Mouse (Mus musculus) heart, adult 8-10 months (tissue): Measurements from ENCODE around the gene Bzw2. TPM values are rescaled to one million over a fixed set of nuclear protein-coding genes. Genes with fewer than 3 reads are reported as not detected.
"Not testable (repeated sequence)": the region's sequence is repeated elsewhere in the genome, so short reads cannot be mapped to it uniquely, and the experiment has no call there.

Experiments
- DNase-seq: peaks from one replicate; pipeline ENCODE4 v3.0.0; 2022; ENCODE audit warnings: low spot score
- total RNA-seq, 4 experiments: library from RNA; stranded (reverse); gene quantifications; 2 replicates each; pipeline ENCODE4 v1.2.4; 2022

Gene Bzw2
- 100 to 1,000 TPM; 179 to 216 (median 198) TPM for total RNA-seq

DNA sequence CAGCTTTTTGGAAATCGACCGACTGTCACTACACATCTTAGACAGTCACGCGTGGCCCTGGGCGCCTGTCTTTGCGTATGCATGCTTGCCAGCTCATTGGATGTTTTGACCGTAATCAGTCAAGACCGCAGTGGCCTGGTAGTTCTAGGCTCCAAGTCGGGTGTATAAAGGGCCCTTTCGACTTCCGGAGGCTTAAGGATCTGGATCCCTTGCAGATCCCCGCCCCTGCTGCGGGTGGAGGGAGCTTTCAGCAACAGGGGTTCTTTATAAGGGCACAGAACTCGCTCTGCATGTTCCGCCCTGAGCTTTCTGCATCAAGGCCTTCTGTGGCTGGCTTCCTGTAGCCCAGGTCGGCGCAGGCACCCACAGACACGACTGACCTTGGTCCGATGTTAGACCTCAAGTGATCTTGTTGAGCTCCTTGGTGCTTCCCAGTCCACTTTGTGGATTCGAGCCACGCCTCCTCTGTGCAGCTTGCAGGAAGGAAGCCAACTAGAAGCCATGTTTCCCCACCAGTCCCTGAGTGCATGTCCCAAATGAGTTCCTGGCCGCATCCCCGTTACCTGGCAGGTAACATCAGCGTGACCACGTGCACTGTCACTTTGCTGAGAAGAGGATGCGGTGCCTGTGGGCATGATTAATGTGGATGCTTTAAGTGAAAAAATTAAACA, at the start of gene Bzw2:
Gene Bzw2, minus strand, starts transcription at position 443 of the 671 bp plus-strand sequence.
- peak; percentile 76 for DNase-seq

DNA sequence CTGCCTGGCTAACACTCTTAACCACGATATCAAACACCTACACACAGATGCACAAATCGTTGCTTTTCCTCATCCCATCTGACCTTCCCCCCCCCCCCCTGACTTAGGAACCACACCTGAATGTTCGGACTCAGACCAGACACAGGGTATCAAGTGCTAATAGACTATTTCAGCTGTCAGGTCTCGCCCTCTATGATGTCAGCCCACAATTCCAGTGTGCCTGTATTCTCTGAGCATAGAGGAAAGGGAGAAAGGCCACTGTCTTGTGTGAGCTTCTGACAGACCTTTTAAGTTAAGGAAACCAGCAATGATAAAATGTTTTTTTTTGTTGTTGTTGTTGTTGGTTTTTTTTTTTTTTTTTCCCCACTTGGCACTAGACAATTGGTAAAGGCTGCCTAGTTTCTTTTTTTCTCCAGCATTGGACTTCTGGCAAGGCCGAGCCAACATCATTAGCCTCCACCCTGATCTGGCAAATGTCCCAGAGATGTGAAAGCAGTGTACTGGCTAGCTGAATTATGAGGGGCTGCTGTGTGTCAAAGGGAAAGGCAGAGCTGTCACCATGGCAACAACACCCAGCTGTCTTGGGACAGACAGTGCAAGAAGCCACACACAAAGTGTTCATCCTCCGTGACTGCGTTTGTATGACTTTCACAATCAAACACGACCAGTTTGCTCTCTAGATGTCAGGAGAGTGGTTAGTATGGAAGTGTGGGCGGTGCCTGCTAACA, 49.4 kb upstream of the Bzw2 start:
- DNase-seq: peak; percentile 53

DNA sequence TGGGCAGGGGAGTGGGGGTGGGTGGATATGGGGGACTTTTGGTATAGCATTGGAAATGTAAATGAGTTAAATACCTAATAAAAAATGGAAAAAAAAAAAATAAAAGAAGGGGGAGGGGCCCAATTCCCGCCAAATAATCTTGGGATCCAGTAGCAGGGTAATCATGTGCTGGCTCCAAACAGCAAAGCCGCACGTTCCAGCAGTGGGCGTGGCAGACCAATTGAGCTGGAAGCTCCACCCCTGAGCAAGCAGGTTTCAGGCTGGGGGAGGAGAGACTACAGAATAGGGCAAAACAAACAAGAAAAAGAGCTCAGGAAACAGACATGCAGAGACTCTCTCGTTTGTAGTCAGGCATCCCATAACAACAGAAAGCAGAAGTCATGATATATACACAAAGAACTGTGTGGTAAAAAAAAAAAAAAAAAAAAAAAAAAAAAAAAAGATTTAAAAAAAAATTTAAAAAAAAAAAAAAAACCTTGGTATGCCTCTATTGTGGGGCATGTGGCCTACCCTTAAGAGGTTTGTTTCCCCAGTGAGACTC, 47.8 kb upstream of the Bzw2 start:
- not testable (repeated sequence) for DNase-seq

DNA sequence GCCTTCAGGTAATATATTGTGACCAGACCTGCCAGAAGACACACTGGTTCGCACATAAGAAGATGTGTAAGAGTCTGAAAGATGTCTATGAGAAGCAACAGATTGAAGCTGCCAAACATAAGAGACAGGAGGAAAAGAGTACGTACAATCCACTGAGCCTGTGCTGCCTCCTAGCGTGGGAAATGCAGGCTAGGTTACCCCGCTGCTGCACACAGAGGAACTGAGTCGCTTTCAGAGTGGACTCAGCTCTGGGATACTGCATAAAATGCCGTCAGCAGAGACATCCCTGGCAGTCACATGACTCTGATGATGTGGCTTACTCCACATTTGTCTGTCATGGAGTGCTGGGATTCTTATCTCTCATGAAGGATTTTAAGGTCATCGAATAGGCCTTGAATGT, 37.1 kb upstream of the Bzw2 start:
- DNase-seq: no peak

GRCm38 (mm10) chr12:36190343-36190742, 32.5 kb upstream of the Bzw2 start:
- DNase-seq: no peak

DNA sequence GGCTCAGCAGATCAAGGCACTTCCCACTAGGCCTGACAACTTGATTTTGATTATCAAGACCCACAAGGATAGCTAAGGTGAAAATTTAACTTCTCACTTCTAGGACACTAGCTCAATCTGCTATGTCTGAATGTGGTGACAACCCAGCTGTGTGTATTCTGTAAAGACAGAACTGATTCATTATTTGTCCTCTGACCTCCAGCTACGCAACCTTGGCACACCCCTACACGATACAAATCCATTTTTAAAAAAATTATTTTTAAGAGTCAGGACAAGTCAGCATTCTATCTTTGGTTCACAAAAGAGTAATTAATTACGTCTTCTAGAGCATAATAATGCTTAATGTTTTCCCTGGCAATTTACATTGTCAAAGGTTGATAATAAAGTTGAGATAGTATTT, 31.7 kb upstream of the Bzw2 start:
- DNase-seq: no peak

DNA sequence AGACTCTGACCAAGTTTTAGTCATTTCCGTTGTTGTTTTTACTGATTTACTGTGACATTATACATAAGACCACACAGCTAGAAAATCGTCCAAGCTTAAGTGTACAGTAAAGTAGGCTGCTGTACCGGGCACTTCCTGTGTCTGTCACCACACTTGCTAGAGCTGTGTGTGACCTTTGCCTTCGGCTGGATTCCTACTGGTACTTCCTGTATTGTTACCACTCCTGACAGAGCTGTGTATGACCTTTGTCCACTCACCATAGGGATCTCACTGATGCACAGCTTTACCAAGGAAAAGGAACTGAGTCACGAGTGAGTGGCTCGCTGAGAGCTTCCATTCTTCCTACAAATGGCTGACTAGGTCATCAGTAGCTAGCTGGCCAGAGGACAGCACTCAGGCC, 29.2 kb upstream of the Bzw2 start:
- no peak for DNase-seq

DNA sequence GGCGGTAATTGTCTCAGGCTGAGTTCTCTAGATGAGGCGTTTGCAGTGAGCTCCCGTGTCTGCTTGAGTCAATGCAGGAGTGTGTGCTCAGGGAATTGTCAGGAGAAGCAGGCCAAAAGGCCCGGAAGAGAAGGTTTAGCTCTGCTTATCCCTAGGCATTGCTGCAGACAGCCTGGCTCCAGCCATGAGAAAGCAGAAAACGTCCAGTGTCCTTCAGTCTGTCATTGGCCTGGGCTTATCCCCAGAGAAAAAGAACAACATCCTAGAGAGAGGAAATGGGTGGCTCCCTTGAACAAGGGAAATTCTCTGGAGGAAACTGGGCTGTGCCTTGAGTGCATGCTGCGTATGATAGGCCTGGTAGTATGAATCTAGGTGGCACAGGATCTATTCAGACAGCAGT, 24.7 kb upstream of the Bzw2 start:
- DNase-seq: peak; percentile 72

DNA sequence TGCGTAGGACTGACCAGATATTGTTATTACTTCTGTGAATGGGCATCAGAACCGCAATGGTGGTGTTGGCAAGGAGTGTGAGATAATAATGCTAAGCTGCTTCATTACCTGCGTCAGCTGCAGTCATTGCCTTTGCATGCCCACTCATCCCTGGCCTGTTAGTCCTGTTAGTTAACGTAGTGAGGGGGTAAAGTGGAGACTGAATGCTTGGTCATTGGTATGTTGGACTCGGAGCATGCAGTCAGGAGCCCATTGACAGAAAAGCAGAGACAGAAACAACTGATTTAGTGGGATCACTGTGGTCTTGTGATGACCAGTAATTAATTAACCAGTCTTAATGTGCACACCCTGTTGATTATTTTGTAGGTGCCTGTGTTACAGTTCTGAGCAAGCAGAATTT, 19.3 kb upstream of the Bzw2 start:
- no peak for DNase-seq

- no peak for DNase-seq
These were observed 7.4 kb upstream of the Bzw2 start for GRCm38 (mm10) chr12:36165299-36165698.

GRCm38 (mm10) chr12:36164126-36164791, 6.4 kb upstream of the Bzw2 start:
- no peak for DNase-seq

GRCm38 (mm10) chr12:36157304-36157637, 609 bp downstream of the Bzw2 start:
- DNase-seq: no peak

DNA sequence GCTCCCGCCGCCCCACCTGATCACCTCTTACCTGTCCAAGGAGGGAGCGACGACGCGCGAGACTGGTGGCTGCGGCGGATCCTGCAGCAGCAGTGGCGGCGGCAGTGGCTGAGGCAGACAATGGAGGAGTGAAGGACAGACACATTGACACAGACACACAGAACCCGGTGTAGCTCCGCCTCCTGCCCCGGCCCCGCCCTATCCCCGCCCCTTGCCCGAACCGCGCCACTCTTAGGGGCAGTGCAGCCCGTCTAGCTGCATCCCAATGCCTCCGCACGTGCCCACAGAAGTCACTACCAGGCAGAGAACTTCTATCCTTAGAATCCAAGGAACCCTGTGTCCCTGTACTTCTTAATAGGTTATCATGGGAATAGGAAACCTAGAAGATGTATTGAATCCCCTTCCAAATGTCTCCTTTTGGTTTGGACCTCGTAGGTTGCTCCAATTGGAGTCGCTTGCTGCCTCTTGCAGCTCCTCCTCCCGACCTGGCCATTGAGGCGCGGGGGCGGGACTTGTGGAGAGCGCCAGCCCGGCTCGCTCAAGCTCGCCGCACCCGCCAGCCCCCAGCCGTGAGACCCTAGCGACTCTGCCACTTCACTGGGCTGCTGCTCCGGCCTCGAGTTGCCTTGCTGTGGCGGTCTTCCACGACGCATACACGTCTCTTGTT, 1.1 kb downstream of the Bzw2 start, which contains the start of gene Ankmy2:
Gene Ankmy2, plus strand, starts transcription at position 478 of the 667 bp plus-strand sequence.
- peak; percentile 87 for DNase-seq

- no peak for DNase-seq
These were observed 1.7 kb downstream of the Bzw2 start for GRCm38 (mm10) chr12:36156101-36156636.

DNA sequence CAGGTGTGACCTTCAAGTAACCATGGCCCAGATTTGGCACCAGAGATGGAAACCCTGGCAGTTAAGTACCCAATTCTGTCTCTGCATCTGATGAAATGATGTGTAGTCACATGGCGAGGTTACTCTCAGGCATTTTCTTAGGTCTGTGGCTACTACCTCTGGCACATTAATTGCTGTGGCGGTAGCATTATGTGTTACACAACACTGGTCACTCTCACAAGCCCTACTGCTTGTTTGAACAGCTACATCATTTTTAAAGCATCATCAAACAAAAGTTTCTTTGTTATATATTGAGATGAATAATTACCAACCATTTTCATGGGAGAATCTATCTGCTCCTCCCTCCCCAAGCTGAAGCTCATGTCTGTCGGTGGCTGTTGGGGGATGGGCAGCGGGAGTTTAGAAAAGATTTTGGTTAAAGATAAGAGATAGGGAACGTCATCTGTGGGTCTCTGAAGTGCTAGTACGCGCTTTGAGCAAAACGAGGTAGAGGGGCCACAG, 2.7 kb downstream of the Bzw2 start:
- DNase-seq: no peak

DNA sequence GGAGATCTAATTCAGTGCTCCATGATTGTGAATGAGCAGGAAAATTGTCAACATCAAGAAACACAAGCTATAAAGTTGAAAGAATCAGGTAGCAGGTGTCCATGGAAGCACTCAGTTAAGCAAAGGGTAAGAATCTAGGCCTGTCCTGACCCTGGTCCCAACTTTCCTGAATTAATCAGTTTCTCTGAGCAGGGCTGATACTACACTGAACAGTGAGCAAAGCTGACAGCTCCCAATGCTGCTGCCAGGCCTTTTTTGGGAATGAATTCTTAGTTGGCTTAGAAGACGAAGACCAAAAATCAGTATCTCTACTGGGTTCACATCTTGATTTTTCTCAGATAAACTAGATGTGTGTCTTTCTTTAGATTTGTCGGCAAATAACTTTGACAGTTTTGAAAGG, 7.1 kb downstream of the Bzw2 start:
- no peak for DNase-seq

DNA sequence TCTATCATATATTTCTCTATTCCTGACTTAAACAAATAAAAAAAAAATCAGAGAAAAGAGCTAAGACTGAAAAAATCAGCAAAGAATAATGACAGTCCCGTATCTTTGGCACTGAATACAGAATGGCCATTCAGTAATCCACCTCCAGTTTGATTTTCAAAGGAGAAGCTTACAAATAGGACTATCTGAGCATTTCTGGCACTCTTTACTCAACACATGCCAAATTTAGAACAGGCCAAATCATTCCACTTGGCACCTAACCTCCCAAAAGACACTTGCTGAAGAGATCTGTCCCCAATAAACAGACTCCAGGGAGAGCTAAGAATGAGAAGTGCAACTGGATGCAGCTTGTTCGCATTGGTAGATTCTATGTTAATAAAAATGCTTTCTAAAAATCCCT, 7.6 kb downstream of the Bzw2 start:
- DNase-seq: peak; percentile 65

- no peak for DNase-seq
These were observed 11.5 kb downstream of the Bzw2 start for GRCm38 (mm10) chr12:36146230-36147011.

GRCm38 (mm10) chr12:36140401-36140800, 17.5 kb downstream of the Bzw2 start:
- no peak for DNase-seq

- DNase-seq: peak; percentile 39
These were observed 20.7 kb downstream of the Bzw2 start for GRCm38 (mm10) chr12:36137192-36137591.

GRCm38 (mm10) chr12:36136285-36136684, 21.6 kb downstream of the Bzw2 start:
- DNase-seq: no peak
